Mouse (Mus musculus) yolk sac, embryonic 10.5 days (tissue): Measurements from ENCODE around the gene Olfr1030.
"Not testable (repeated sequence)": the region's sequence is repeated elsewhere in the genome, so short reads cannot be mapped to it uniquely, and the experiment has no call there.

Experiments
- DNase-seq: peaks from one replicate; pipeline ENCODE4 v3.0.0-alpha.2; 2017; ENCODE audit warnings: low spot score

The Olfr1030 gene

DNA sequence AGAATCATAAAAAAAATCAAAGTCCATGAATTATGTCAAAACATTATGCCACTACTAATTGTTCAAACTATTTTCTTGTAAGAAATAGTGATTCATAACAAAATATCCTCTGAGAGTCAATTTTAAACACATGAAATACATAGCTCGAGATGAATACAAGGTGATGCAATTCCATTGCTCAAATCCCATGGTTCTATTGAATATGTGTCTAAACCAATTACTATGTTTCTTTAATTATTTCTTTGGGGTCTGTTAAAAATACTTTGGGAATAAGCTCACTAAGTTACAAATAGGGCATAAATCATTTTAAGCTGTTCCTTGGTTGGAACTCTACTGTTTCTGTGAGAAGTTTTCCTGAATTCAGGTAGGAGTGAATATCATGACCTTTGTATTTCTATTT lies at the start of gene Olfr1030:
Olfr1030 (plus strand) TSS at position 301 of the 400 bp plus-strand sequence.
- DNase-seq = no peak

DNA sequence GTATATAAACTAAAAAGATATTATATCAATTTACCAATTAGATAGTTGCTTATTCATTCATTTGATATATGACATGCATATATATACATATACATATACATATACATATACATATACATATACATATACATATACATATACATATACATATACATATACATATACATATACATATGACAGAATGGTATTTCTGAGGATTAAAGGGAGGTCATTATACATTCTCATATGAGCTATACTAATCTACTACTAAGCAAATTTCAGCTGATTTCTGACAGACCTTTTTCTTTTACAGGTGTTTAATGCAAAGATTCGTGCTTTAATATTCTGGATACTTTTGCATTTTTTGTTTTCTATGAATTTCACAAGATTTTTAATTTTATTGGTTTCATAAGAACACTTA lies 28.9 kb upstream of the Olfr1030 start, which contains the start of gene Olfr1028:
Olfr1028 (plus strand) TSS at position 301 of the 400 bp plus-strand sequence.
- DNase-seq = no peak

DNA sequence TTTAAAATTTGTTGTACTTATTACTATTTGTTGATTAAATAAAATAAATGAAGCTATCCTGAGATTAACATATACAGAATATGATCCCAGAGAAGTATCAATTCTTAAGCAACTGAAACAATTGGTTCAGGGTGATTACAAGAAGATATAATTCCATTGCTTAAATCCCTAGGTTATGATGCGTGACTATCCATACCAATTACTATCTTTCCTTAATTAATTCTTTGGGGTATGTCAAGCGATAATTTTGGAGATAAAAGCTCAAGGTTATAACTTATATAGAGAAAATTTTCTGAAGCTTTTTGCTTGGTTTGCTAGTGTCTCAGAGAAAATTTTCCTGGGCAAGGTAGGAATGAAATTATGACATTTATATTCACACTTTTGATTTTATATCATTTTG lies 5.5 kb upstream of the Olfr1030 start, which contains the start of gene Olfr1029:
Olfr1029 (plus strand) TSS at position 301 of the 400 bp plus-strand sequence.
- no peak for DNase-seq

DNA sequence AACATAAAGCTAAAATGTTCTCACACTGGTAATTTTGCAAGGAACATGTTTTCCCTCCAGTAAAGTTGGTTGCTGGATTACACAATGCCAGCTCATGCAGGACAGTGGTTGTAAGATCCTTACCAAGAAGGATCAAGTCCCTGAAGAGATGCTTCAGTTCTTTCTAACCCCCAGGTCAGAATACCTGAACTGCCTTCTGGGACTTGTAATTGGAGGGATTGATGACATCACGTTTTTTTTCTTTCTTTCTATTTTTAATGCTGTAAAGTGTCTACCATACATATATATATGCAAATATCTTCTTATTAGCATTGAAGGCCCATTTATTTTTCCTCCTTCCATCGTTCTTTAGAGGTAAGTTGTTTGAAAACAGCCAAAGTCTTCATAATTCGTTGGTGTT lies 10.9 kb downstream of the Olfr1030 start, which contains the start of gene Olfr1031:
Olfr1031 (plus strand) TSS at position 301 of the 400 bp plus-strand sequence.
- no peak for DNase-seq

DNA sequence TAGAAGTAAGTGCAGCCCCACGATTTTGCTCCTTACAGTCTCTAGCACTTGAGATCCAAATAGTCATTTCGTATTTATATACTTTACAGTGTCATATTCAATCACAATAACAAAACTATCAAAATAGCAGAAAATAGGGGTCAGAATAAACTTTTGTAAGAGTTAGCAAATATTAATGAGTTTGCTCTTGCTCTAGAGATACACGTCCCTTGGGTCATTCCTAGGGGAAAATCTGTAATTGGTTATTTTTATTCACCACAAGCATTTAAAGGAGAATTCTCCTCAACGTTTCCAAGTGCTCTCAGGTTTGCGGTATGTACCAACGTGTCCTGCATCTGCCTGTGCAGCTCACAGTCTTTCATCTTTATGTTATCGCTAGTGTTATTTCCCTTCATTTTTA lies 26.2 kb downstream of the Olfr1030 start, which contains the start of gene Olfr1032:
Olfr1032 (plus strand) TSS at position 301 of the 400 bp plus-strand sequence.
- no peak for DNase-seq

DNA sequence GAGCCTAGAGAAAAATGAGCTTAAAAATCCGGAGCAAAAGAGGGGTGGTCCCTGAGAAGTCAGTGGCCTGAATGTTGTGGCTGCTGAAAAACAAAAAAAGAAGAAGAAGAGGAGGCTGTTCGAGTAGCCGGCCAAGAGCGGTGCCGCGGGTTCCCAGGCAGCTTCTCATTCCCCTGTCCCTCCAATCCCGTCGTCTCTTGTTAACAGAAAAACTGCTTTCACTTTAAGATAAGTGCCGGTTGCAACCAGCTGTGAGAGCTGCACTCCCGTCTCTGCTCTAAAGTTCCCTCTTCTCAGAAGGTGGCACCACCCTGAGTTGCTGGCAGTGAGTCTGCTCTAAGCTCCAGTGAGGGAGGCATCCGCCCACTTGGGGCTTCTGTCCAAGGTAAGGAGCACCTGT lies 41.3 kb downstream of the Olfr1030 start, which contains the start of gene Olfr1033:
Olfr1033 (plus strand) TSS at position 228 of the 400 bp plus-strand sequence.
- DNase-seq = peak; percentile 21

DNA sequence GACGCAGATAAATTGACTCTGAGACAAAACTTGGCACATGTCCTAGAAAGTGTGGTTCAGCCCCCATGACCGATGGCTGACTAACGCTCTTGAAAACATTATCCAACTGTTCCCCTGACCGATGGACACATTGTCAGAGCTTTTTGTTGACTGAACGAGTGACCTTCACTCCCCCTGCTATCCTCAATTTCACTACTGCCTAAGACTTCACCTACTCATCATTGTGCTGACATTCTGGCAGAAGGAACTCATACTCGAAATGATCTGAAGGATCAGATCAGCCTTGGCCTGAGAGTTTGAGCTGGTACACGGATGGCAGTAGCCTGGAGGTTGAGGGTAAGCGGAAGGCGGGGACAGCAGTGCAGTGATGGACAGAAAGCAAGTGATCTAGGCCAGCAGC lies 42.4 kb downstream of the Olfr1030 start:
- not testable (repeated sequence) for DNase-seq
